8 mouse cellular contexts compared by ENCODE assay signal in the genomic region with DNA sequence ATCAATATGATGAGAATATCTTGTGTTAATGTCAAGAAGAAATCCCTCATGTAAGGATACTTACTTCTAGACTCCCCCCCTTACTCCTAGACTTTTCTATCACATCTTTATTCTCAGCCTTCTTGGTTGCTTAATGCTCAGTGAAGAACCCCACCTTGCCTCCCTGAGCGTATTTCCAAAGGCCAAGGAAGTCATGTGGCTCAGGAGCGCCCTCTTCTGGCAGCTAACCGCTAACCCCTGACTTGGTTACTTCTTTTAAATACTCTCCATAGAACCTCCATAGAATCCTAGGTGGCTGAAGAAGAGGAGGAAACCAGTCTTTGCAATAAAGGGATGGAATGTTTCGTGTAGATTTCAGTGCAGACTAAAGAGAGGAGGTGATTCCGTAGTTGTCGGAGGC.
A peak's percentile ranks its signal among the peaks of the same experiment; 100 is the strongest.
DNase-seq lines count a peak whose midpoint lies in the region; ATAC-seq and TF ChIP-seq lines count a peak whose summit lies in the region.

No protein-coding gene starts in this region.

- peaks cover 50% of the 10 kb centered on the region for H3K79me2 ChIP-seq in C2C12 (ENCODE audit: control insufficient read depth, insufficient read depth)

- 33% methylated on average over 6 of the region's 6 CpGs for WGBS in kidney, postnatal 0 days
- 28% methylated on average over 6 of the region's 6 CpGs for WGBS in liver, embryonic 14.5 days (ENCODE audit: insufficient replicate concordance)
- 34% methylated on average over 6 of the region's 6 CpGs for WGBS in neural tube, embryonic 15.5 days

- no peak overlapping the region for H3K27ac ChIP-seq in cortical plate, adult 2 months (ENCODE audit: insufficient read depth, low read length)
- no peak overlapping the region for H3K27ac ChIP-seq in kidney, postnatal 0 days
- H3K27ac ChIP-seq in liver, embryonic 14.5 days, result no peak overlapping the region
- no peak overlapping the region for H3K27ac ChIP-seq in neural tube, embryonic 15.5 days (replicated peaks)

- peaks cover 6% of the 10 kb centered on the region for H3K36me3 ChIP-seq in C2C12 (ENCODE audit: control insufficient read depth, insufficient read depth)
- H3K36me3 ChIP-seq in kidney, postnatal 0 days (ENCODE audit: insufficient read depth, low read length), result no peaks in the 10 kb centered on the region
- no peaks in the 10 kb centered on the region for H3K36me3 ChIP-seq in liver, embryonic 14.5 days (replicated peaks; ENCODE audit: control insufficient read depth, insufficient read depth, low read depth)
- no peaks in the 10 kb centered on the region for H3K36me3 ChIP-seq in neural tube, embryonic 15.5 days

- H3K4me2 ChIP-seq in kidney, postnatal 0 days (ENCODE audit: low read length), result no peak overlapping the region
- H3K4me2 ChIP-seq in liver, embryonic 14.5 days (ENCODE audit: low read depth), result no peak overlapping the region
- H3K4me2 ChIP-seq in neural tube, embryonic 15.5 days, result no peak overlapping the region

- TF ChIP-seq EP300 in liver, embryonic 14.5 days (IDR thresholded peaks at IDR 0.05; ENCODE audit: low read depth), result no peak

- DNase-seq in adrenal gland, adult (ENCODE audit: inconsistent age in 2 of 2, low spot score in 1 of 2), result peak; percentile 52 to 87
- peak; percentile 10 to 28 for DNase-seq in heart, adult 9 months (ENCODE audit: low spot score in 2 of 2)
- DNase-seq in kidney, postnatal 0 days (ENCODE audit: low spot score), result peak; percentile 90
- peak; percentile 25 to 55 (median 28) for DNase-seq in liver, embryonic 14.5 days (ENCODE audit: low read depth in 3 of 3, low spot score in 3 of 3)
- peak; percentile 81 for DNase-seq in thymus, postnatal 14 days

- no peak overlapping the region for H3ac ChIP-seq in C2C12 (ENCODE audit: control insufficient read depth, insufficient read length, low read depth)

- TF ChIP-seq CTCF in C2C12 (IDR thresholded peaks at IDR 0.05; ENCODE audit: control insufficient read depth, insufficient read depth, insufficient read length), result peak; percentile 61
- peak; percentile 88 for TF ChIP-seq CTCF in cortical plate, adult 2 months (IDR thresholded peaks at IDR 0.05; ENCODE audit: extremely low read depth, insufficient read depth, low read length)
- peak; percentile 97 for TF ChIP-seq CTCF in kidney, postnatal 0 days (IDR thresholded peaks at IDR 0.05; ENCODE audit: low read depth)
- TF ChIP-seq CTCF in liver, embryonic 14.5 days (IDR thresholded peaks at IDR 0.05; ENCODE audit: low read depth), result peak; percentile 83

- H3K9ac ChIP-seq in kidney, postnatal 0 days (ENCODE audit: low read depth, low read length), result no peak overlapping the region
- no peak overlapping the region for H3K9ac ChIP-seq in liver, embryonic 14.5 days (replicated peaks)
- H3K9ac ChIP-seq in neural tube, embryonic 15.5 days (replicated peaks), result no peak overlapping the region

- no peaks in the 10 kb centered on the region for H3K9me3 ChIP-seq in kidney, postnatal 0 days (replicated peaks; ENCODE audit: low read length)
- no peaks in the 10 kb centered on the region for H3K9me3 ChIP-seq in liver, embryonic 14.5 days (ENCODE audit: control insufficient read depth, low read length)
- no peaks in the 10 kb centered on the region for H3K9me3 ChIP-seq in neural tube, embryonic 15.5 days (replicated peaks)

- H3K4me3 ChIP-seq in C2C12 (ENCODE audit: insufficient read depth, poor library complexity, severe bottlenecking), result no peak overlapping the region
- H3K4me3 ChIP-seq in cortical plate, adult 2 months (ENCODE audit: insufficient read depth, low read length), result no peak overlapping the region
- no peak overlapping the region for H3K4me3 ChIP-seq in kidney, postnatal 0 days (replicated peaks; ENCODE audit: low read depth, low read length)
- H3K4me3 ChIP-seq in liver, embryonic 14.5 days (ENCODE audit: insufficient read depth in 1 of 2, low read depth in 2 of 2, low read length in 2 of 2), result no peak overlapping the region
- no peak overlapping the region for H3K4me3 ChIP-seq in neural tube, embryonic 15.5 days (replicated peaks)

- no peaks in the 10 kb centered on the region; the same call in 1 of the 2 replicates for H3K4me1 ChIP-seq in cortical plate, adult 2 months (ENCODE audit: control insufficient read depth, insufficient read depth, low read length)
- H3K4me1 ChIP-seq in kidney, postnatal 0 days (replicated peaks; ENCODE audit: insufficient read depth, low read length), result peaks cover 13% of the 10 kb centered on the region; the same call in 1 of the 2 replicates
- H3K4me1 ChIP-seq in liver, embryonic 14.5 days (replicated peaks; ENCODE audit: control insufficient read depth in 2 of 2, insufficient read depth in 2 of 2, low read length in 1 of 2), result no peaks in the 10 kb centered on the region; a peak in 1 of 4 replicates
- no peaks in the 10 kb centered on the region for H3K4me1 ChIP-seq in neural tube, embryonic 15.5 days

- no peak for TF ChIP-seq POLR2A in cortical plate, adult 2 months (IDR thresholded peaks at IDR 0.05; ENCODE audit: extremely low read depth, insufficient read depth, low read length)

- H3K27me3 ChIP-seq in C2C12 (ENCODE audit: control insufficient read depth, insufficient read depth, insufficient read length), result no peaks in the 10 kb centered on the region
- H3K27me3 ChIP-seq in kidney, postnatal 0 days (ENCODE audit: insufficient read depth, low read length), result no peaks in the 10 kb centered on the region
- H3K27me3 ChIP-seq in liver, embryonic 14.5 days (ENCODE audit: control insufficient read depth, insufficient read depth, low read length), result no peaks in the 10 kb centered on the region
- no peaks in the 10 kb centered on the region for H3K27me3 ChIP-seq in neural tube, embryonic 15.5 days (replicated peaks)

- H3K79me3 ChIP-seq in C2C12 (ENCODE audit: low read depth), result peaks cover 2% of the 10 kb centered on the region

- ATAC-seq in kidney, postnatal 0 days (replicated peaks; ENCODE audit: low FRiP score, low read depth), result peak; percentile 51; the same call in 1 of the 2 replicates
- ATAC-seq in liver, embryonic 14.5 days (ENCODE audit: insufficient read depth), result no peak
- ATAC-seq in neural tube, embryonic 15.5 days (ENCODE audit: low FRiP score), result peak; percentile 65; the same call in 1 of the 2 replicates

TF ChIP-seq in C2C12, 6 proteins besides CTCF, POLR2A, EP300 and RAD21:
- TF ChIP-seq MAX (IDR thresholded peaks at IDR 0.05) (no peak), FOSL1 (IDR thresholded peaks at IDR 0.05; ENCODE audit: insufficient read depth, low read length, poor library complexity, severe bottlenecking) (no peak), MYOD1 (IDR thresholded peaks at IDR 0.05; ENCODE audit: control insufficient read depth, insufficient read length, low read depth) (no peak), MYOG (IDR thresholded peaks at IDR 0.05; ENCODE audit: control insufficient read depth, extremely low read depth, insufficient read length) (no peak), CEBPB (IDR thresholded peaks at IDR 0.05; ENCODE audit: low read depth) (no peak), USF1 (IDR thresholded peaks at IDR 0.05; ENCODE audit: low read depth) (no peak)

Comparison
In these comparisons a context has a peak if more than half of its experiments do, and no peak if none do; other contexts are left out.
1. DNase-seq: peak in every context shown above with its lines; median percentile 90 in kidney, postnatal 0 days; 81 in thymus, postnatal 14 days; 70 in adrenal gland, adult; 28 in liver, embryonic 14.5 days; 19 in heart, adult 9 months.